Mouse (Mus musculus) embryonic facial prominence, embryonic 13.5 days (tissue): ENCODE results near the gene Cenph. TPM values are rescaled to one million over a fixed set of nuclear protein-coding genes. Genes with fewer than 3 reads are reported as not detected.
"Not testable (repeated sequence)": the region's sequence is repeated elsewhere in the genome, so short reads cannot be mapped to it uniquely, and the experiment has no call there.

Experiments used
- ATAC-seq: fragments of 200-750 bp; cut with Nextera tagmentation; 2 replicates; pipeline ENCODE4 v1.8.0; 2017; ENCODE audit warnings: low read depth; ENCODE audit not compliant: insufficient number of reproducible peaks, insufficient read depth, low FRiP score, low TSS enrichment
- H3K27ac ChIP-seq: fragments of 300-500 bp; sonication (generic); 2 replicates; pipeline ENCODE4 v1.5.1; 2015; ENCODE audit warnings: moderate library complexity, mild to moderate bottlenecking, inconsistent platforms
- H3K27me3 ChIP-seq: fragments of 300-500 bp; sonication (generic); 2 replicates; pipeline ENCODE4 v1.6.1; 2015; ENCODE audit warnings: mild to moderate bottlenecking, inconsistent platforms
- H3K36me3 ChIP-seq: fragments of 300-500 bp; sonication (generic); 2 replicates; pipeline ENCODE4 v1.6.1; 2015; ENCODE audit warnings: mild to moderate bottlenecking, inconsistent platforms
- H3K4me1 ChIP-seq: fragments of 300-500 bp; sonication (generic); 2 replicates; pipeline ENCODE4 v1.6.1; 2015; ENCODE audit warnings: inconsistent platforms
- H3K4me2 ChIP-seq: fragments of 300-500 bp; sonication (generic); 2 replicates; pipeline ENCODE4 v1.6.1; 2015; ENCODE audit warnings: moderate library complexity, mild to moderate bottlenecking, inconsistent platforms
- H3K4me3 ChIP-seq: fragments of 300-500 bp; sonication (generic); 2 replicates; pipeline ENCODE4 v1.5.1; 2015; ENCODE audit warnings: mild to moderate bottlenecking, inconsistent platforms
- H3K9ac ChIP-seq: fragments of 300-500 bp; sonication (generic); 2 replicates; pipeline ENCODE4 v1.6.1; 2015; ENCODE audit warnings: mild to moderate bottlenecking, inconsistent platforms
- H3K9me3 ChIP-seq: fragments of 300-500 bp; sonication (generic); 2 replicates; pipeline ENCODE4 v1.6.1; 2016; ENCODE audit warnings: inconsistent platforms
- WGBS: fragments of 180-500 bp; shearing (Covaris S2); methylation state at CpG from one replicate; pipeline ENCODE4 v1.1.7; 2015; ENCODE audit warnings: mixed read lengths; 5-methylcytosine and 5-hydroxymethylcytosine counted together
- polyA plus RNA-seq: library from polyadenylated mRNA; unstranded; fragments of >200 nt; fragmentation: Nextera tagmentation; extraction: Ambion mirVana; gene quantifications from 2 replicates; pipeline ENCODE4 v1.2.1, GENCODE M21; 2015

Gene Cenph
- polyA plus RNA-seq, 1 experiment from 2014 or later = 44.6 TPM

DNA sequence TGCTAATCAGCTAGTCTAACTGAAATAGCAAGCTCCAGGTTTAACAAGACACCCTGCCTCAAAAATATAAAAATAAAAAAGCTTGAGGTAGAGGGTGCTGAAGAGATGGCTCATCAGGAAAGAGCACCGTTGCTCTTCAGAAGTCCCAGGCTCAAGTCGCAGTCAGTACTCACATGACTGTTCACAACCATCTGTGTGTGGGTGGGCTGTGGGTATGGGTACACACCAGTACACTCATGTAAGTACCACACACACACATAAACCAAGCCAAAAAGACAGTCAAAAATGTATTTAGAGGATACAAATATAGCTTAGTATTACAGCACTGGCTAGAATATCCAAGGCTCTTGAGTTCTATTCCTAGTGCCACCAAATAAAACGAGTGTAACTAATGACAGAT, 29.6 kb downstream of the Cenph start:
- Histone ChIP-seq H3K27me3 (no peaks in the 10 kb centered on the region), H3K9ac (no peak overlapping the region), H3K36me3 (no peaks in the 10 kb centered on the region), H3K27ac (no peak overlapping the region), H3K9me3 (no peaks in the 10 kb centered on the region), H3K4me1 (peaks cover 12% of the 10 kb centered on the region), H3K4me3 (no peak overlapping the region), H3K4me2 (no peak overlapping the region)
- 85% methylated on average over 3 of the region's 3 CpGs for WGBS
- ATAC-seq = no peak

DNA sequence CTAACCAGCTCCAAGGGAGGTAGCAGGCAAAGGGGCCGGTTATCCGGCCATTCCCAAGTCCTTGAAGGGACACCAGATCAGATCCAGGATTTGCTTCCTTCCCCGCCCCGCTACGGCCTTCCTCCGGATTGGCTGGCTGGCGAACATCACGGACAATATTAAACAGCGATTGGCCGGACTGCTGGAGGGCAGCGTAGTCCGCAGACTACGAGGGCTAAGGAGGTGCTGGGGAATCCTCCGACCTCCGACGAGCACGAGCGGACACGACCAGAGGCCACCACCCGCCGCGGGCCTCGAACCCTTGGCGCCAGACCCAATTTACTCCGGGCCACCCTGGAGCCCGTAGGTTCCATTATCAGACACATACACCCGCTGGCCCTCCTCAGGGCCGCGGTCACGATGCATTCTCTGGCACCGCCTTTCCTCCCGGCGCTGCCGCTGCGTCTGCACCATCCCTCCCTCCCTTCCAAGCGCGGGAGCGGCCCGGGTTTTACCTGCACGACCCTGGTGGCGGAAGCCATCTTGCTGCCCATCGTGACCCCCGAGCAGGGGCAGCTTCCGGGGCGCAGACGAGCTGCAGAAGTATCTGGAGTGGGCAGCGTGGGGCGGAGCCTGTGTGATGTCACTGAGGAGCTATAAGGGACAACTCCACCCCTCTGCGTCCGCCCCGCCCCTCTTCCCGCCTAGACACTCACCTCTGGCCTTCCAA, 31.5 kb downstream of the Cenph start, which contains the start of gene Mrps36:
Gene Mrps36, minus strand, starts transcription at position 624 of the 709 bp plus-strand sequence.
- peak within 1 kb of the TSS; percentile 67 for H3K4me2 ChIP-seq
- under 1% methylated on average over 52 of the region's 52 CpGs for WGBS
- H3K4me3 ChIP-seq = peak within 1 kb of the TSS; percentile 79

DNA sequence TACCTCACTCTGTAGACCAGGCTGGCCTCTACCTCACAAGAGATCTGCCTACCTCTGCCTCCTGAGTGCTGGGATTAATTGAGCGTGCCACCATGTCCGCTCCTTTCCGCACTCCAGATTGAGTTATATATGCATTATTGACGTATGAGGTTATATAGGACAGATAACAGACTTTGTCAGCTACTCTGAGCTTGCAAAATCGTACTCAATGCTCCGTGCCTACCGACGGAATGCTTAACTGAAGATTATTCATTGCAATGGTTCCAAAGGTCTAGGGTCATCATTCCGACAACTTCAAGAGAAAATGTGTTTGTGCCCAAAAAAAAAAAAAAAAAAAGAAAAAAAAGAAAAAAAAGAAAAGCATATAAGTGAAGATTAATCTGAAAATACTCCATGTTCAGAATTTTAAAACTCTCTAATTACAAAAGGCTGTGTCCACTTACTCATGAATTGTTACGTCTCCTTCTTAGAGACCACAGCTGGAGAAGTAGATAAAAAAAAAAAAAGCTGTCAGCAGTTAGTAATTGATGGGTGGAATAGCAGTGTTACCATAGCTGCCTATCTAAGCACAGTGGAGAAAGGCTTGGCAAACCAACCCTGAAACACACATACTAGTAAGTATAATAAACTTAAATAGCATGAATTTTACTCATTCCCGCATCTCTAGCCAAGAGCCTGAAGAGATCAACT, 32.2 kb downstream of the Cenph start:
- Histone ChIP-seq H3K9ac (peak overlapping the region; percentile 85), H3K4me3 (peak overlapping the region; percentile 79), H3K36me3 (peaks cover 3% of the 10 kb centered on the region), H3K4me1 (peaks cover 12% of the 10 kb centered on the region), H3K4me2 (peak overlapping the region; percentile 67), H3K27ac (peak overlapping the region; percentile 93), H3K9me3 (no peaks in the 10 kb centered on the region), H3K27me3 (no peaks in the 10 kb centered on the region)
- WGBS = 73% methylated on average over 11 of the region's 11 CpGs
- ATAC-seq = 0 out of 2 replicates have a peak, but pooled peaks have one; percentile 16

More for the DNA sequence above, 31.5 kb downstream of the Cenph start, which contains the start of gene Mrps36:
- ATAC-seq = peak; percentile 89
- H3K27me3 ChIP-seq = no peaks in the 10 kb centered on the region
- H3K9me3 ChIP-seq = no peaks in the 10 kb centered on the region
- H3K36me3 ChIP-seq = no peaks in the 10 kb centered on the region
- peak within 1 kb of the TSS; percentile 85 for H3K9ac ChIP-seq
- peaks cover 12% of the 10 kb centered on the region for H3K4me1 ChIP-seq
- H3K27ac ChIP-seq = peak within 1 kb of the TSS; percentile 93

DNA sequence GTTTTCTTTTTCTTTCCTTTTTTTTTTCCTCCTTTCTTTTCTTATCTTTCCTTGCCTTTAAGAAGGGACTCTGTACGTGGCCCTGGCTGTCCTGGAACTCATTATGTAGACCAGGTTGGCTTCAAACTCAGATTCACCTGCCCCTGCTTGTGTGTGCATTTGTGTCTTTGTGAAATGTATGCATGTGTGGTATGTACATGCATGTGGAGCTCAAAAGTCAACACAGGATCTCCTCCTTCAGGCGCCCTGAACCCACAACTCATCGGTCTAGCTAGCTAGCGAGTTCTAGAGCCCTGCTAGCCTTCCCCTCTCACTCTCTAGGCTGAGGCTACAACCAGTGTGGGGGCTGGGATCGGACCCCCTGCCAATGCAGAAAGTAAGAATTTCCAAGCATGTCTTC, 32.9 kb downstream of the Cenph start:
- WGBS = 91% methylated on average over 5 of the region's 5 CpGs
- no peak overlapping the region for H3K4me3 ChIP-seq
- ATAC-seq = no peak

DNA sequence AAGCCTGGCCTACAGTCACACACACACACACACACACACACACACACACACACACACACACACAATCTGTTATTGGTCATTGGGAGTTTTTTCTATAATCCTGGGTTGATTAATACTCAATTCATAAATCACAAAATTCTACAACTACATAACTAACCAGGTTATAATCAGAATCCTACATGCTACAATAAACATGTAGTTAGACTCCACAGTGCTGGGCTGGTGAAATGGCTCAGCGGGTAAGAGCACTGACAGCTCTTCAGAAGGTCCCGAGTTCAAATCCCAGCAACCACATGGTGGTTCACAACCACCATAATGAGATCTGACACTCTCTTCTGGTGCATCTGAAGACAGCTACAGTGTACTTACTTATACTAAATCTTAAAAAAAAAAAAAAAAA, 42.9 kb downstream of the Cenph start:
- peaks cover 9% of the 10 kb centered on the region for H3K4me1 ChIP-seq
- WGBS = 87% methylated on average over 2 of the region's 2 CpGs
- H3K27ac ChIP-seq = no peak overlapping the region
- H3K4me2 ChIP-seq = no peak overlapping the region
- no peaks in the 10 kb centered on the region for H3K27me3 ChIP-seq
- no peak overlapping the region for H3K9ac ChIP-seq
- ATAC-seq = no peak
- H3K36me3 ChIP-seq = peaks cover 31% of the 10 kb centered on the region
- H3K9me3 ChIP-seq = no peaks in the 10 kb centered on the region
- no peak overlapping the region for H3K4me3 ChIP-seq

More for the DNA sequence above, 32.9 kb downstream of the Cenph start:
- no peaks in the 10 kb centered on the region for H3K9me3 ChIP-seq
- H3K27ac ChIP-seq = no peak overlapping the region
- no peaks in the 10 kb centered on the region for H3K27me3 ChIP-seq
- H3K4me1 ChIP-seq = peaks cover 12% of the 10 kb centered on the region
- H3K4me2 ChIP-seq = no peak overlapping the region
- H3K9ac ChIP-seq = no peak overlapping the region
- H3K36me3 ChIP-seq = peaks cover 8% of the 10 kb centered on the region

DNA sequence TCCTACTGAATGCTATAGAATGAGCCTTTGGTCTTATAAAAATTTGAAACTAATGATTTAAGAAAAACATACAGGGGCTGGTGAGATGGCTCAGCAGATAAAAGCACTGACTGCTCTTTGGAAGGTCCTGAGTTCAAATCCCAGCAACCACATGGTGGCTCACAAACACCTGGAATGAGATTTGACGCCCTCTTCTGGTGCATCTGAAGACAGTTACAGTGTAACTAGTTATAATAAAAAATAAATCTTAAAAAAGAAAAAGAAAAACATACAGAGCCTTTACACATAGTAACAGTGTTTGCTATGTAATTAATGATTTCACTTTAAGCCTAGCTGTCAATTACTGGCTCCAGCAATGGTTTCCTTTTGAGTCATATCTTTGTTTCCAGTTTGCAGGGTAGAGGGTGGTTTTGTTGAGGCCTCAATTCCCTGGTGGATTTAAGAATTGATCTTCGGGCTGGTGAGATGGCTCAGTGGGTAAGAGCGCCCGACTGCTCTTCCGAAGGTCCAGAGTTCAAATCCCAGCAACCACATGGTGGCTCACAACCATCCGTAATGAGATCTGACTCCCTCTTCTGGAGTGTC, 44.1 kb downstream of the Cenph start:
- H3K36me3 ChIP-seq = peaks cover 30% of the 10 kb centered on the region
- not testable (repeated sequence) for H3K9me3 ChIP-seq, H3K27me3 ChIP-seq, H3K4me1 ChIP-seq, H3K4me3 ChIP-seq, H3K9ac ChIP-seq, ATAC-seq
- peak overlapping the region; percentile 68; the same call in 1 of the 2 replicates for H3K4me2 ChIP-seq
- 87% methylated on average over 6 of the region's 6 CpGs for WGBS
- H3K27ac ChIP-seq = peak overlapping the region; percentile 94

DNA sequence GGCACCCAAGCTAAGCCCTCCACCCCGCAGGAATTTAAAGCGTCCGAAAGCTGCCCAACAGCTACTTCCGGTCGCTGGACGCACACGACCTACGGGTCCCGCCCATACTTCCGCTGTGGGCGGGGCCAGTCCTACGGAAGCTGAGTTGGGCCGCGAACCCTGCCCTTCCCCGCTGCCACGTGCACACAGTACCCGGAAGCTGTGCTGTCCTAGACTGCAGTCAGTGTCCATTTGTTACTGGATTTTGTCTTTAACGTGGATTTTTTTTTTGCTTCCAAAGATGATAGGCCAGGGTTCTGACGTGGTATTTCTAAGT, 44.9 kb downstream of the Cenph start, which contains the start of gene Cdk7:
Gene Cdk7, minus strand, starts transcription at position 79 of the 316 bp plus-strand sequence.
- 0% methylated on average over 19 of the region's 19 CpGs for WGBS
- ATAC-seq = peak; percentile 94
- no peaks in the 10 kb centered on the region for H3K27me3 ChIP-seq
- H3K9me3 ChIP-seq = no peaks in the 10 kb centered on the region
- peak within 1 kb of the TSS; percentile 93 for H3K4me3 ChIP-seq
- H3K9ac ChIP-seq = peak within 1 kb of the TSS; percentile 94
- H3K27ac ChIP-seq = peak within 1 kb of the TSS; percentile 94
- peak within 1 kb of the TSS; percentile 68 for H3K4me2 ChIP-seq
- peaks cover 9% of the 10 kb centered on the region for H3K4me1 ChIP-seq
- peaks cover 28% of the 10 kb centered on the region for H3K36me3 ChIP-seq

DNA sequence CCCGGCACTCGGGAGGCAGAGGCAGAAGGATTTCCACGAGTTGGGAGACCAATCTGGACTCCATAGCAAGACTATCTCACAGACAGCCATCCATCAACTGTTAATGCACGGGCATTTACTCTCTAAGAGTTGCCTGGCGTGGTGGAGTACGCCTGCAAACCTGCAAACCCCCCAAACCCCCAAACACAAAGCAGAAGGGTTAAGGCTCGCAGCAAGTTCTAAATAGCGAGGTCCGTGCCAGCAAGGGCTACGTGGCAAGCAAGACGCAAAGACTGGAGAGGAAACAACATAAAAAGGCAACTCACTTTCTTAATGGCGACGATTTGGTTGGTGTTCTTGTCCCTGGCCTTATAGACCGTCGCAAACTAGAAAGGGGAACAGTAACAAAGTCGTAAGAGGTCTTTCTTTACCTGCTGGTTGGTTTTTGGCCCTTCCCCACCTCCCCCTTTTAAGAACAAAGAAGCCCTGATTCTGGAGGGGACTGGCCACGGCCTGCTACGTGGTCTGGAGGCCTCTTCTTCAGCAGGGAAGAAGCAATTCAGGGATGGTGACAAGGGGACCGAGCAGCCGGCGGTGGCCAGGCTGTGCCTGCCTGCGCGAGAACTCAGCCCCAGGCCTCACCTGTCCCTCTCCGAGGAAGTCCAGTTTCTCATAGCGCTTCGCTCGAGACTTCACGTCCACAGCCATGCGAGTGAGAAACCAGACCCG, 45.4 kb downstream of the Cenph start:
- H3K36me3 ChIP-seq = peaks cover 28% of the 10 kb centered on the region
- H3K4me3 ChIP-seq = peak overlapping the region; percentile 93
- H3K9ac ChIP-seq = peak overlapping the region; percentile 94
- WGBS = under 1% methylated on average over 30 of the region's 30 CpGs
- peak overlapping the region; percentile 94 for H3K27ac ChIP-seq
- peaks cover 9% of the 10 kb centered on the region for H3K4me1 ChIP-seq
- no peak for ATAC-seq
- peak overlapping the region; percentile 68 for H3K4me2 ChIP-seq
- H3K27me3 ChIP-seq = no peaks in the 10 kb centered on the region
- H3K9me3 ChIP-seq = no peaks in the 10 kb centered on the region

DNA sequence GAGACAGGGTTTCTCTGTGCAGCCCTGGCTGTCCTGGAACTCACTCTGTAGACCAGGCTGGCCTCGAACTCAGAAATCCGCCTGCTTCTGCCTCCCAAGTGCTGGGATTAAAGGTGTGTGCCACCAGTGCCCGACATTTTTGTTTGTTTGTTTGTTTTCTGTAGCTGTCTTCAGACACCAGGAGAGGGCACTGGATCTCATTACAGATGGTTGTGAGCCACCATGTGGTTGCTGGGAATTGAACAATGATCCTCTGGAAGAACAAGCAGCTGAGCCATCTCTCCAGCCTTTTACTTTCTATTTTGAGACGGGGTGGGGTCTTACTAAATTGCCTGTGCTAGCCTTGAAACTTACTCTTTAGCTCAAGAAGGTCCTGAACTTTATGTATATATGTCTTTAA, 47.2 kb downstream of the Cenph start:
- H3K27me3 ChIP-seq, H3K4me3 ChIP-seq, H3K4me2 ChIP-seq, H3K4me1 ChIP-seq, ATAC-seq, H3K9ac ChIP-seq, H3K27ac ChIP-seq, H3K9me3 ChIP-seq: not testable (repeated sequence)
- peaks cover 33% of the 10 kb centered on the region for H3K36me3 ChIP-seq
- 90% methylated on average over 4 of the region's 4 CpGs for WGBS

DNA sequence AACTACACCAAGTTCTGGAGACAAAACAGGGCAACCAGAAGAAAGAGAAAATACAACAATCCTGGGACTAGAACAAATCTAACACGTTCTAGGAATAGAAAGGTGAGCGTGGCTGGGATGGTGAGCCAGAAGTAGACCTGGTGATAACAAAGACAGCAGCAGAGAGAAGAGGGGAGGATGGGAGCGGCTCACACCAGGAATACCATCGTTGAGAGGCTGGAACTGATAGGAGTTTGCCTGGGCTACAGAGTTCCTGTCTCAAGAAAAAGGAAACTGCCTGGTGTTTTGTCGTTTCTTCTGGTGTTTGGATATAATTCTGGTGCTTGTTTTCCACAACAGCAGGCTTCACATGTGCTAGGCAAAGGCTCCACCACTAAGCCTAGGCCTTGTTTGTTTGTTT, 47.6 kb downstream of the Cenph start:
- H3K36me3 ChIP-seq = peaks cover 34% of the 10 kb centered on the region
- H3K4me2 ChIP-seq = no peak overlapping the region
- no peak overlapping the region for H3K4me3 ChIP-seq
- no peak for ATAC-seq
- H3K9me3 ChIP-seq = no peaks in the 10 kb centered on the region
- no peak overlapping the region for H3K9ac ChIP-seq
- H3K4me1 ChIP-seq = peaks cover 9% of the 10 kb centered on the region
- H3K27me3 ChIP-seq = no peaks in the 10 kb centered on the region
- H3K27ac ChIP-seq = no peak overlapping the region
- WGBS = 92% methylated on average over 5 of the region's 5 CpGs

DNA sequence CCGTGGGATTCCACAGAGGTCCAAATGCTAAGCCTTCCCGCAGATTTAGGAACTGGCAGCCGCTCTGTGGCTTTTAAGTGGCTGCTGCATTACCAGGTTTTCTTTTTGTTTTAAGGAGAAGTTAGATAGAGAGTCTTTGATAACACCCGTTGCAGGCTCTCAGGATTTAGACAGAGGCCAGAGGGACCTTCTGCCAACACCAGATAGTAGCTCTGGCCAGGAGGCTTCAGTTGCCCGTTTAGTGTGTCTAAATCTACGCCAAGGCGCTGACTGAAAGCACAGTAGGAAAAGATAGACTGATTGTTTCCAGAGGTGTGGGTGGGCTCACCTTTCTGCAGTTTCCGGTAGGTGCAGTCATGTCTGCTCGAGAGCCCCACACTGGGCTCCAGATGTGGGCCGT, 50.5 kb downstream of the Cenph start:
- Histone ChIP-seq H3K4me1 (peaks cover 9% of the 10 kb centered on the region), H3K27me3 (no peaks in the 10 kb centered on the region), H3K4me3 (no peak overlapping the region), H3K27ac (no peak overlapping the region), H3K9ac (no peak overlapping the region), H3K4me2 (no peak overlapping the region), H3K36me3 (peaks cover 57% of the 10 kb centered on the region), H3K9me3 (no peaks in the 10 kb centered on the region)
- ATAC-seq = no peak
- WGBS = 88% methylated on average over 10 of the region's 10 CpGs
